Mouse (Mus musculus) adrenal gland, postnatal 4 days (tissue): ENCODE data around the gene Micall1. TPM values are rescaled to one million over a fixed set of nuclear protein-coding genes. Genes with fewer than 3 reads are reported as not detected.
A peak's percentile ranks its signal among the peaks of the same experiment; 100 is the strongest.

Source experiments
- DNase-seq, 2 experiments: peaks; one replicate each; pipeline ENCODE4 v3.0.0; 2021 to 2022; ENCODE audit warnings: low spot score in 2 of 2, mixed read lengths in 2 of 2
- total RNA-seq, 2 experiments: library from RNA; stranded (reverse); gene quantifications; 2 replicates each; pipeline ENCODE4 v1.2.3; 2021

The Micall1 gene
- total RNA-seq, 2 experiments from 2014 or later, result 36.0 to 40.2 TPM

DNA sequence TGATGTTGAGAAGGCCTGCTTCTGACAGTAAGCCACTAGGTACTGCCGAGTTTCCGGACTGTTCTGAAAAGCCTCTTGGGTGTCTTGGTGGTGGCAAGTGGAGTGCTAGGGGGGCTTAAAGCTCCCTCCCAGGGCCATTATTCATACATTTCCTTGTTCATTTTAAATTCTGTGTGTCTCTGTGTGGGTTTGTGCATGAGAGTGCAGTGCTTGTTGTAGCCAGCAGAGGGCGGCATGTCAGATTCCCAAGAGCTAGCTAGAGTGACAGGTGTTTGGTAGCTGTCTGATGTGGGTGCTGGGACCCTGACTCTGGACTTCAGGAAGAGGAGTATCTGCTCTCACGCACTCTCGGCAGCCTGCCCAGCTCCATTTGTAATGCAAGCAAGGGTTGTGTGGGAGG is 19.5 kb downstream of the Micall1 start:
- no peak for DNase-seq

DNA sequence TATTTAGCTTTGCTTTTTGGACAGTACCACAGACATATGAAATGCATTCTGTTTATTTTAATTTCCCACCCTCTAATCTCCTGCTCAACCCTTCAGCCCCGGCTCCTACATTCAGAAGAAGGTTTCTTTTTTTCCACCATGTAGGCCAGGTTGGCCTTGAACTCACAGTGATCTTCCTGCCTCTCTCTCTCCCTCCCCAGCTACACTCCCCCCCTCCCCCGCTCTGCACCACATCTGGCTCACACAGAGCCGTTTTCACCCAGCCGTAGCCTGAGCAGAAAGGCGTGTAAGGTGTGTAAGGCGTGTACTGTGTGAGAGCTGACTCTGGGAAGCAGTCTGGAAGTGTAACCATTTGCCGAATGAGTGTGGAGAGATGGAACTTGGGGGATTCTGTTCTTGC is 20.6 kb downstream of the Micall1 start:
- no peak for DNase-seq

DNA sequence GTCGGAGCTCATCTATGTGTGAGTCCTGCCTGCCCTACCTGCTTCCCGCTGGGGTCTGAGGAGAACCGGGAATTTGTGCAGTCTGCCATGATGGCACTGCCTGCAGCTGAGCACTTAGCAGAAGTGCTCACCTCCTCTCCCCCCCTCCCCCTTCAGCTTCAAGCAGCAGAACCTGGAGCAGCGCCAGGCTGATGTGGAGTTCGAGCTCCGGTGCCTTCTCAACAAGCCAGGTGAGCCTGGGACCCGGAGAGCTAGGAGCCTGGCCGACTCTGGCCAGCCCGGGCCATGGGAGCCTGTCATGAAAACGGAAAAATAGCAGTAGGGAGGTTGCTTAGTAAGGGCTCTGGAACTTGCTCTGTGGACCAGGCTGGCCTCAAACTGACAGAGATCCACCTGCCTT is 22.1 kb downstream of the Micall1 start:
- DNase-seq, result no peak

DNA sequence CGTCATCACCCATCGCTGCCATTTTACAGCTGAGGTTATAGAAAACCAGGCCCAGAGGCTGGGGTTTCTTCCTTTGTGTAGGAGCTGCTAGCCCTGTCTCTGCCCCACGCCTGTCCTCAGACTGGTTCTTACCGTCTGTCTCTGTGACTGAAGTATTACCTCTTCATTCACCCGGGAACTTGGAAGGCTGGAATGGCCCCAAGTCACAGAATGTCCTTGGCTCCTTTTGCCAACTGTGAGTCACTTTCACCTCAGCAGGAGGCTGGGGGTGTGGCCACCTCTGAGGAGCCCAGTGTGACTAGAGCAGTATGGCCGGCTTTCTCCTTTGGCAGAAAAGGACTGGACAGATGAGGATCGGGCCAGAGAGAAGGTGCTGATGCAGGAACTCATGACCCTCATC is 22.7 kb downstream of the Micall1 start:
- peak in 1 of 2 experiments; percentile 63 for DNase-seq

DNA sequence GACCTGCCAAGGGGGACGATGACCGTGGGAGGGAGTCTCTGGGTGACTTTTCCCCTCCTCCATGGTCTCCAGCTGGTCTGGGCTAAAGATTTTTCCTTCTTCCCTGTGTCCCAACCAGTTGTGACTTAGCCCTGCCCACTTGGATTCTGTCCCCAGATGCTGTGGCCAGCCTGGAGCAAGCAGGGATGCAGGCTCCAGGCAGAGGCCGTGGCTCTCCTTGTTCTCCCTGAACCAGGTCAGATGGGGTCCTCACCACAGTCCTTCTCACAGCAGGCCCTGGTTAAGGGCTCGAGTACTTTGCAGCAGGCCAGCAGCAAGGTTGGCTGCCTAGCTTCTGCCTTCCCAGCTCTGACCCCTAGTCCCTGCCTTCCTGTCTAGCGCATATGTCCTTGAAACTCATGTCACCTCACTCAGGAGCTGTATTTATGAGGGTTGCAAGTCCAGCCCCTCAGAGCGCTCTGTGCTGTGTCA is 24.5 kb downstream of the Micall1 start:
- DNase-seq, result no peak

- DNase-seq, result no peak
Observed at GRCm38 (mm10) chr15:79134496-79135270, 26.0 kb downstream of the Micall1 start.

DNA sequence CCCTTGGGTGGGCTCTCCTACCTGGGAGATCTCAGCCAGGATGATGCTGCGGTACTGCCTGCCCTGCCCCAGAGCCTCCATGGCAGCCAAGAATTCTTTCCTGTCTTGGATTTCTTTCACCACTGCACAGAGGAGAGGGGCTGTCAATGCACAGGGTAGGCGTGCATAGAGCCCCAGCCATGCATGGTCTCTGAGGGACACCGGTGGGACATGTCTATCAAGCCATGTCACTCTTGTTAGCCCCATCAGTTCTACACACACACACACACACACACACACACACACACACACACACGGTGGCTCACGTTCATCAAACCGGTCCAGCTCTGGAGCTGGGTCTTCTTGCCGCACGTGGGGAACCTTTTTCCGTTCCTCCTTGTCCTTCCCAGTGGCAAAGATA is 26.6 kb downstream of the Micall1 start:
- DNase-seq, result no peak

DNA sequence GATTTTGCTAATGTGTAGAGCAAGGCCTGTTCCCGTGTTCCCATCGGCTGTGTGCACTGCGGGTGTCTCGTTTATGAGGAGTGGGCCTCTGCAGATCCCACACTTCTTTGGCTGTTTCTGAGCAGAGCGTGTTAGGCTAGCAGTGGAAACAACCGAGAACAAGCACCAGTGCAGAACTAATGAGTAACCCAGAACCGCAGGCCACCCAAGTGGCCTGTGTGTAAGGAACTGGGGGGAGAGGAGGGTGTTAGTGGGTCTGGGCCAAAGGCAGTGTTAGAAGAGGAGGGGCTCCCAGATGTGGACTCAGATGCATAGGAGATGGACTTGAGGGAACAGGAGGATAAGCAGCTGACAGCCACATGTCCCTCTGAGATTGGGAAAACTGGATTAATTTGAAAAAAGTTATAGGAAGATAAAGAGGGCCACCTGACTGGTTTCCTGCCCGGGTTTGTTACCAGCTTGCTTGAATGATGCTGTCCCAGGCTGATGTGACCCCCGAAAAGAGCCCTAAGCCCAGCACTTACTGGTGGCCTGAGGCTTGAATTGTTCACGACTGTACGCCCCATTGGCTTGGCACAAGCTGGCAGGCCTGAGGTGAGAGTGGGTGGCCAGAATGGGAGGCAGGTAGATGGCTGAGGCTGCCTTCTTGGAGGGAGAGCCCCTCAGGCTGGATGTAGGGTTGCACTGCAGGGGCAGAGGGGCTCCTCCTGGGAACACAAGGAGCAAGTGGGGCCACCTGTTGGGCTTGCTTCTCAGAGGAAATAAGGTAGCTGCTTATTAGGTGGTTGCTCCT is 27.3 kb downstream of the Micall1 start:
- no peak for DNase-seq

- DNase-seq, result no peak
Observed at GRCm38 (mm10) chr15:79139640-79140039, 30.9 kb downstream of the Micall1 start.

GRCm38 (mm10) chr15:79140866-79141565 is 32.3 kb downstream of the Micall1 start, which contains the start of the genes Polr2f and 1700088E04Rik:
TSS of gene Polr2f (plus strand) at chr15:79141009.
TSS of gene 1700088E04Rik (minus strand) at chr15:79141253.
- peak; percentile 88 to 91 for DNase-seq

DNA sequence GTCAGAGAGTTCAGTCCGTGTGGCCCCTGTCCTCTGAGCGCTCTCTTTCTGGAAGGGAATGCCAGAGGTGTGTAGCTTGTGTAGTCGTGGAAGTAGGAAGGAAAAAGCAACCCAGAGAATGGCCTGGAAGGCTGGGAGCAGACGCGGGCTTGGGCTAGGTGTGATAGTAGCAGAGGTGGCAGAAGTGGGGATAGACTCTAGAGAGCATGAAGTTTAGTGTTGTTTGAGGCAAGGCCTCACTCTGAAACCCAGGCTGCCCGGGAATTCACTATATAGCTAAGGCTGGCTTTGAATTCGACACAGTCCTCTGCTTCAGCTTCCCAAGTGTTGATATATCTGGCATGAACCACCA is 32.8 kb downstream of the Micall1 start:
- no peak for DNase-seq

DNA sequence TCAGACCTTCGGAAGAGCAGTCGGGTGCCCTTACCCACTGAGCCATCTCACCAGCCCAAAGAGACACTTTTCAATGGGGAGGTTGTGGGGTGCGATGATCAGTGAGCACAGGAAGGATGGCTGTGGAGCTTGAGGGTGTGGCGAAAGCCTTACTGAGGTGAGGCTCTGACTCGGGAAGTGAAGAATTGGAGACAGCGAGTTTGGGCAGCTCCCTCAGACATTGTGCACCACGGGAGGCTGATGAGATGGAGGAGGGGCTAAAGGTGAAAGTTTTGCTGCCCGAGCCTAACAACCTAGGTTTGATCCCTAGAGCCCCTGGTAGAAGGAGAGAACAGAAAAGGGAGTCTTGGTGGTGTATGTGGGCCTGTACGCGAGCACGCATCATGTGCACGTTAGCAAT is 34.6 kb downstream of the Micall1 start:
- DNase-seq, result no peak

DNA sequence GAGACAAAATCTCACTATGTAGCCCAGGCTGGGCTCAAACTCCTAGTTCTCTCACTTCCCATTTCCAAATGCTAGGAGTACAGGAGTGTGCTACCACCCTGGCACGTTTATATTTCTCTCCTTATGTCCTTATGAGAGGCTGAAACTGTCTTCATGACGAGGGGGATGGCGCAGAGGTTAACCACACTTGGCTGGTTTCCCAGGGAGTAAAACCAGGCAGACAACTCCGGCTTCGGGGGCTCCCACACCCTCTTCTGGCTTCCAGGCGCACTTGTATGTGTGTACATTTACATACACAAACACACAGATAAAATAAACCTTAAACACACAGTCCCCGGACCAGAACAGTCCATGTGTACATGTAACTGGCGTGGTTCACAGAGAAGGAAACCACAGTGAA is 35.3 kb downstream of the Micall1 start:
- DNase-seq, result no peak

GRCm38 (mm10) chr15:79145522-79145921 is 36.8 kb downstream of the Micall1 start:
- DNase-seq, result no peak

DNA sequence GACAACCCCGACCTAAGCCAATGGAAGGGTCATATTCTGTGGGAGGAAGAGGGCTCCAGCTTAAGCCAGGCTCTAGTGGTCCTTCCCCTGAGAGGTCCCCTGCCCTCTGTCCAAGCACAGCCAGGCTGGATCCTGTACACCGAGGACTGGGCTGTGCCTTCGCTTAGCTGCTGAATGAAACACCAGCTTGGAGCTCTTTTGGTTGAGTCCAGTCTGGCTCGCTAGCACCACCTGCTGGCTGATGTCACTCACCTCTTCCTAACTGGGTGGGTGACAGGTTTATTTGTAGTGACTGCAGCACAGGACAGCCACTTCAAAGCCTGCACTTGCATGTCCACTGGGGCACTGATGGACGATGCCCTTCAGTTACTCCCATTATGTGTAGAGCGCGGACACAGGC is 39.8 kb downstream of the Micall1 start:
- DNase-seq, result peak; percentile 58 to 83

DNA sequence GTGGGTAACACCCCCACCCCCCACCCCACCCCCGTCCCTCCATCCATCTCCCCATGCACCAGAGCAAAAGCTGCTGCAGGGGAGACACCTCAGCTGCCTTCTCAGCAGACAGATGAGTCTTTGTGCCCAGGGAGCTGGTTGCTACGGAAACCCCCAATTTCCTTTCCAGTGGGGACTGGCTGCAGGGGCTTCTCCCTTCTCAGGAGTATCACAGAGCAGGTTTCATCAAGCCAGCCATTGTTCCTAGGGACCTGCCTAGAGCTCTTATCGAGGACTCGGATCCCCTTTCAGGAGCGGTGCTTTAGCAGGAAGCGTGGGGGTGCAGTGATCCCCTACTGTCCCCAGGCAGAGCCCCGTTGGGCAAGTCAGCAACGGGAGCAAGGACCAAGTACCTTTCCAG is 43.2 kb downstream of the Micall1 start:
- no peak for DNase-seq

DNA sequence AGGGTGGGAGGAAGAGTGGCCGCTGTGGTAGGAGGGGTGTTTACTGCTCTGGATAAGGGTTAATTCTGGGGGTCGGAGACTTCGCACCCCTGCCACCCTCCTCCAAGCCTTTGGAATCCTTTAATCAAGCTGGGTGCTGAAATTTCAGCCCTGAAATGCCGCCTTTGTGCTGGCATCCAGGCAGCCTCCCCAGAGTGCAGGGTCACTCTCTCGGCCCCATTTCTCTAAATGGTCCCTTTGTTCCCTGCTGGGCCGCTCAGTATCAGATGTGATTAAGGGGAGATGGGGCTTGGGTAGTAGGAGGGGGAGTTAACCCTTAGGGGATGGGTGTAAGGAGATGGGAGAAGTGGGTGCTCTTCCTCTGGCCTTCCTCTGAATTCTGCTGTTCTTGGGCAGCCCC is 44.0 kb downstream of the Micall1 start:
- DNase-seq, result no peak

GRCm38 (mm10) chr15:79155572-79155971 is 46.9 kb downstream of the Micall1 start:
- no peak for DNase-seq

- DNase-seq, result no peak
Observed at GRCm38 (mm10) chr15:79162301-79162700, 53.6 kb downstream of the Micall1 start.

DNA sequence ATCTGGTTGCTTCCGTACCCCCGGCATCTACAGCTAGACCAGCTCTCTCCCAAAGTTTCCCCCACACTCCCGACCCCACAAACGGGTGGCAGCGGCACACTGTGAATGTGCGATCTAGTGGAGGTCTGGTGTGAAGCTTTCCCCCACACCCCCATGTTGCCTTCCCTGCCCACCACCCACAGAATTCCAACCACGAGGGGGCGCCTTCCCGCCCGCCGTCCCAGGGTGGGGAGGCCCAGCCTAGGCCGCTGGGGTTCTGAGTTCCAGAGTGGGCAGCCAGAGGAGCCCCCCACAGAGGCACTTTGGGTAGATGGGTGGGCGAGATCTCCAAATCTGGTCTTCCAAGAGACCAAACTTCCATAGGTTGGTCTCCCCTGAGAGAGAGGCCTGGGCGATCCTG is 54.1 kb downstream of the Micall1 start:
- DNase-seq, result no peak

GRCm38 (mm10) chr15:79164251-79164650 is 55.6 kb downstream of the Micall1 start:
- no peak for DNase-seq

DNA sequence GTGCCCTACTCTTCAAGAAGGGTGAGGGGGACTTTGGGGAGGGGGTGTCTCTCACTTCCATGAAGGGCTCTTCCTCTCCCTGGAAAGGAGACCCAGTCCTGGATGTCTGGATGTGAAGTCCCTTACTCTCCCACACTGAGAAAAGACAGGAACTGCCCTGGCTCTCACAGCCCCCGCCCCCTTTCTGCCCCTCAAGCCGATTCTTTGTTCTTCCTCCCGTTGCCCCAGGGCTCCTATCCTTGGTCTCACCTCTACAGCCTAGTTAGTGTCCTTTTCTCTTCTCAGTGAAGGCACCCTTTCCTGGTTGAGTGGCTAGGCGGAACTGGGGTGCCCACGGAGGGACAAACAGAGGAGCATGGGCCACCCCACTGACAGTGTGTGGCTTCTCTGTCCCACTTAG is 56.4 kb downstream of the Micall1 start, which contains the start of gene Sox10:
TSS of gene Sox10 (minus strand) at position 101 of the 400 bp plus-strand sequence.
- DNase-seq, result no peak
